Mouse (Mus musculus): Measurements from ENCODE around the gene Fgf4. TPM values are rescaled to one million over a fixed set of nuclear protein-coding genes. Genes with fewer than 3 reads are reported as not detected.
"Not testable (repeated sequence)": the region's sequence is repeated elsewhere in the genome, so short reads cannot be mapped to it uniquely, and the experiment has no call there.

The Fgf4 gene
- total RNA-seq, 2 experiments from 2014 or later, result not detected

- ATAC-seq (replicated peaks; ENCODE audit: poor library complexity), result no peak
Measured at GRCm38 (mm10) chr7:144864160-144864670, 17.0 kb downstream of the Fgf4 start.

GRCm38 (mm10) chr7:144867161-144867560 is 20.0 kb downstream of the Fgf4 start:
- no peak for ATAC-seq (replicated peaks; ENCODE audit: poor library complexity)

- no peak for ATAC-seq (replicated peaks; ENCODE audit: poor library complexity)
Measured at GRCm38 (mm10) chr7:144867602-144868001, 20.4 kb downstream of the Fgf4 start.

GRCm38 (mm10) chr7:144872420-144872819 is 25.3 kb downstream of the Fgf4 start:
- ATAC-seq (replicated peaks; ENCODE audit: poor library complexity), result no peak

- ATAC-seq (replicated peaks; ENCODE audit: poor library complexity), result no peak
Measured at GRCm38 (mm10) chr7:144873160-144873559, 26.0 kb downstream of the Fgf4 start.

GRCm38 (mm10) chr7:144874226-144874625 is 27.1 kb downstream of the Fgf4 start:
- ATAC-seq (replicated peaks; ENCODE audit: poor library complexity), result no peak

GRCm38 (mm10) chr7:144878401-144878800 is 31.2 kb downstream of the Fgf4 start:
- no peak for ATAC-seq (replicated peaks; ENCODE audit: poor library complexity)

- ATAC-seq (replicated peaks; ENCODE audit: poor library complexity), result no peak
Measured at GRCm38 (mm10) chr7:144883106-144883505, 35.9 kb downstream of the Fgf4 start.

GRCm38 (mm10) chr7:144887672-144888071 is 40.5 kb downstream of the Fgf4 start:
- ATAC-seq (replicated peaks; ENCODE audit: poor library complexity), result peak; percentile 68

GRCm38 (mm10) chr7:144888564-144889299 is 41.6 kb downstream of the Fgf4 start:
- ATAC-seq (replicated peaks; ENCODE audit: poor library complexity), result no peak

- ATAC-seq (replicated peaks; ENCODE audit: poor library complexity), result not testable (repeated sequence)
Measured at GRCm38 (mm10) chr7:144890661-144891060, 43.5 kb downstream of the Fgf4 start.

GRCm38 (mm10) chr7:144891863-144892262 is 44.7 kb downstream of the Fgf4 start:
- no peak for ATAC-seq (replicated peaks; ENCODE audit: poor library complexity)

- ATAC-seq (replicated peaks; ENCODE audit: poor library complexity), result no peak
Measured at GRCm38 (mm10) chr7:144892322-144892721, 45.2 kb downstream of the Fgf4 start.

GRCm38 (mm10) chr7:144894191-144894590 is 47.0 kb downstream of the Fgf4 start:
- 0 out of 2 replicates have a peak, but pooled peaks have one; percentile 32 for ATAC-seq (replicated peaks; ENCODE audit: poor library complexity)

GRCm38 (mm10) chr7:144894706-144895105 is 47.5 kb downstream of the Fgf4 start:
- ATAC-seq (replicated peaks; ENCODE audit: poor library complexity), result no peak

GRCm38 (mm10) chr7:144895305-144896111 is 48.3 kb downstream of the Fgf4 start:
- ATAC-seq (replicated peaks; ENCODE audit: poor library complexity), result peak; percentile 86

- peak; percentile 15 for ATAC-seq (replicated peaks; ENCODE audit: poor library complexity)
Measured at GRCm38 (mm10) chr7:144896294-144897218, 49.4 kb downstream of the Fgf4 start, which contains the start of gene Fgf15. TSS of gene Fgf15 (plus strand) at chr7:144896531.

- no peak for ATAC-seq (replicated peaks; ENCODE audit: poor library complexity)
Measured at GRCm38 (mm10) chr7:144898506-144898905, 51.3 kb downstream of the Fgf4 start.

GRCm38 (mm10) chr7:144905514-144905913 is 58.3 kb downstream of the Fgf4 start:
- ATAC-seq (replicated peaks; ENCODE audit: poor library complexity), result not testable (repeated sequence)

GRCm38 (mm10) chr7:144906708-144907397 is 59.7 kb downstream of the Fgf4 start:
- peak; percentile 92 for ATAC-seq (replicated peaks; ENCODE audit: poor library complexity)

Measured in megakaryocyte progenitor cell, adult 5-6 weeks (primary cell).